Mouse (Mus musculus) limb, embryonic 14.5 days (tissue): Measurements from ENCODE around the gene Gphn. TPM values are rescaled to one million over a fixed set of nuclear protein-coding genes. Genes with fewer than 3 reads are reported as not detected.

Experiments used
- ATAC-seq: fragments of 200-750 bp; cut with Nextera tagmentation; 2 replicates; pipeline ENCODE4 v1.8.0; 2017; ENCODE audit warnings: low read depth, moderate number of reproducible peaks, moderate TSS enrichment; ENCODE audit not compliant: low FRiP score
- DNase-seq: peaks from one replicate; pipeline ENCODE4 v3.0.0-alpha.2; 2015; ENCODE audit warnings: low spot score
- H3K27ac ChIP-seq: fragments of 300-500 bp; sonication (generic); replicated peaks from 2 replicates; pipeline ENCODE4 v1.5.1; 2014; ENCODE audit warnings: low read depth, mild to moderate bottlenecking, low read length, moderate library complexity, mixed read lengths
- H3K27me3 ChIP-seq: fragments of 300-500 bp; sonication (generic); 2 replicates; pipeline ENCODE4 v1.6.1; 2014; ENCODE audit warnings: low read length, mixed read lengths; ENCODE audit not compliant: control insufficient read depth, insufficient read depth
- H3K36me3 ChIP-seq: fragments of 300-500 bp; sonication (generic); 2 replicates; pipeline ENCODE4 v1.6.1; 2014; ENCODE audit warnings: mild to moderate bottlenecking, low read length, moderate library complexity, mixed read lengths; ENCODE audit not compliant: control insufficient read depth, insufficient read depth
- H3K4me1 ChIP-seq: fragments of 300-500 bp; sonication (generic); 2 replicates; pipeline ENCODE4 v1.6.1; 2014; ENCODE audit warnings: antibody characterized with exemption, low read length, mixed read lengths; ENCODE audit not compliant: control insufficient read depth, insufficient read depth
- H3K4me2 ChIP-seq: fragments of 300-500 bp; sonication (generic); replicated peaks from 2 replicates; pipeline ENCODE4 v1.6.1; 2014; ENCODE audit warnings: low read depth, mild to moderate bottlenecking, low read length, moderate library complexity; ENCODE audit not compliant: severe bottlenecking
- H3K4me3 ChIP-seq: fragments of 300-500 bp; sonication (generic); replicated peaks from 2 replicates; pipeline ENCODE4 v1.5.1; 2014; ENCODE audit warnings: low read length
- H3K9ac ChIP-seq: fragments of 300-500 bp; sonication (generic); 2 replicates; pipeline ENCODE4 v1.6.1; 2014; ENCODE audit warnings: mild to moderate bottlenecking, low read depth, low read length, moderate library complexity; ENCODE audit not compliant: severe bottlenecking
- H3K9me3 ChIP-seq: fragments of 300-500 bp; sonication (generic); 2 replicates; pipeline ENCODE4 v1.6.1; 2016; ENCODE audit warnings: low read length; ENCODE audit not compliant: control insufficient read depth
- POLR2A ChIP-seq: fragments of 200-500 bp; IDR thresholded peaks from 2 replicates; pipeline ENCODE4 v1.8.0; 2012; ENCODE audit warnings: inconsistent platforms, mild to moderate bottlenecking, moderate library complexity, borderline replicate concordance; ENCODE audit not compliant: insufficient read depth, insufficient read length; ENCODE audit errors: extremely low read depth
- WGBS: fragments of 180-500 bp; shearing (Covaris S2); extraction: QIAGEN DNeasy Blood & Tissue Kit; methylation state at CpG from one replicate; pipeline ENCODE4 v1.1.7; 2014; 5-methylcytosine and 5-hydroxymethylcytosine counted together
- polyA plus RNA-seq, 2 experiments: library from polyadenylated mRNA; depleted of rRNA in 1 of 2; stranded (reverse) in 1 of 2; unstranded in 1 of 2; fragments of >200 nt; fragmentation: Nextera tagmentation in 1 of 2; extraction: Ambion mirVana in 1 of 2; gene quantifications; 2 replicates each; pipeline versions ENCODE4 v1.2.1 to v1.2.3; 2012 to 2014

Gphn gene
- polyA plus RNA-seq, 2 experiments, result 16.4 to 18.9 TPM

- DNase-seq (no peak), ATAC-seq (no peak)
- TF ChIP-seq POLR2A, result no peak
- Histone ChIP-seq H3K4me2 (no peak overlapping the region), H3K9me3 (no peaks in the 10 kb centered on the region), H3K4me3 (no peak overlapping the region), H3K27me3 (no peaks in the 10 kb centered on the region), H3K27ac (no peak overlapping the region), H3K9ac (no peak overlapping the region), H3K4me1 (no peaks in the 10 kb centered on the region), H3K36me3 (no peaks in the 10 kb centered on the region)
- WGBS, result 77% methylated on average over 2 of the region's 2 CpGs
These were observed 51.2 kb downstream of the Gphn start for GRCm38 (mm10) chr12:78277386-78277785.

GRCm38 (mm10) chr12:78290384-78290783, 64.2 kb downstream of the Gphn start:
- H3K36me3 ChIP-seq, result no peaks in the 10 kb centered on the region
- no peak overlapping the region for H3K4me2 ChIP-seq
- TF ChIP-seq POLR2A, result no peak
- no peaks in the 10 kb centered on the region for H3K4me1 ChIP-seq
- no peak overlapping the region for H3K27ac ChIP-seq
- DNase-seq (no peak), ATAC-seq (no peak)
- no peak overlapping the region for H3K4me3 ChIP-seq
- no peak overlapping the region for H3K9ac ChIP-seq
- WGBS, result 74% methylated on average over 1 of the region's 1 CpGs
- no peaks in the 10 kb centered on the region for H3K9me3 ChIP-seq
- no peaks in the 10 kb centered on the region for H3K27me3 ChIP-seq

- no peak for ATAC-seq
- Histone ChIP-seq H3K4me2 (no peak overlapping the region), H3K9ac (no peak overlapping the region), H3K36me3 (no peaks in the 10 kb centered on the region), H3K4me3 (no peak overlapping the region), H3K27me3 (no peaks in the 10 kb centered on the region), H3K9me3 (no peaks in the 10 kb centered on the region), H3K27ac (no peak overlapping the region), H3K4me1 (no peaks in the 10 kb centered on the region)
- DNase-seq, result no peak
- TF ChIP-seq POLR2A, result no peak
- 82% methylated on average over 1 of the region's 1 CpGs for WGBS
These were observed 72.7 kb downstream of the Gphn start for GRCm38 (mm10) chr12:78298824-78299398.

GRCm38 (mm10) chr12:78315106-78315505, 88.9 kb downstream of the Gphn start:
- TF ChIP-seq POLR2A, result no peak
- no peaks in the 10 kb centered on the region for H3K9me3 ChIP-seq

GRCm38 (mm10) chr12:78327946-78328345, 101.8 kb downstream of the Gphn start:
- no peak for DNase-seq
- Histone ChIP-seq H3K4me2 (no peak overlapping the region), H3K4me3 (no peak overlapping the region), H3K9ac (no peak overlapping the region), H3K27me3 (no peaks in the 10 kb centered on the region), H3K36me3 (no peaks in the 10 kb centered on the region), H3K27ac (no peak overlapping the region), H3K9me3 (no peaks in the 10 kb centered on the region), H3K4me1 (no peaks in the 10 kb centered on the region)
- no peak for ATAC-seq
- no peak for TF ChIP-seq POLR2A
- 93% methylated on average over 4 of the region's 4 CpGs for WGBS

More at GRCm38 (mm10) chr12:78315106-78315505, 88.9 kb downstream of the Gphn start:
- H3K4me1 ChIP-seq, result no peaks in the 10 kb centered on the region
- ATAC-seq (no peak), DNase-seq (no peak)
- H3K27me3 ChIP-seq, result no peaks in the 10 kb centered on the region
- no peak overlapping the region for H3K4me3 ChIP-seq
- no peaks in the 10 kb centered on the region for H3K36me3 ChIP-seq
- no peak overlapping the region for H3K27ac ChIP-seq
- H3K9ac ChIP-seq, result no peak overlapping the region
- H3K4me2 ChIP-seq, result no peak overlapping the region

- no peaks in the 10 kb centered on the region for H3K9me3 ChIP-seq
- DNase-seq (peak; percentile 80), ATAC-seq (no peak)
- WGBS, result 65% methylated on average over 3 of the region's 3 CpGs
- no peaks in the 10 kb centered on the region for H3K27me3 ChIP-seq
- H3K9ac ChIP-seq, result no peak overlapping the region
- H3K4me3 ChIP-seq, result no peak overlapping the region
- H3K36me3 ChIP-seq, result no peaks in the 10 kb centered on the region
- TF ChIP-seq POLR2A, result no peak
- H3K4me2 ChIP-seq, result no peak overlapping the region
- no peak overlapping the region for H3K27ac ChIP-seq
- no peaks in the 10 kb centered on the region for H3K4me1 ChIP-seq
These were observed 105.9 kb downstream of the Gphn start for GRCm38 (mm10) chr12:78332107-78332506.
